Mouse (Mus musculus) spleen, adult 18-20 months (tissue): ENCODE data around the gene Tomm7.
"Not testable (repeated sequence)": the region's sequence is repeated elsewhere in the genome, so short reads cannot be mapped to it uniquely, and the experiment has no call there.

Experiments
- DNase-seq, 2 experiments: peaks; one replicate each; pipeline ENCODE4 v3.0.0; 2022; ENCODE audit warnings: mixed read lengths in 2 of 2

Gene Tomm7

DNA sequence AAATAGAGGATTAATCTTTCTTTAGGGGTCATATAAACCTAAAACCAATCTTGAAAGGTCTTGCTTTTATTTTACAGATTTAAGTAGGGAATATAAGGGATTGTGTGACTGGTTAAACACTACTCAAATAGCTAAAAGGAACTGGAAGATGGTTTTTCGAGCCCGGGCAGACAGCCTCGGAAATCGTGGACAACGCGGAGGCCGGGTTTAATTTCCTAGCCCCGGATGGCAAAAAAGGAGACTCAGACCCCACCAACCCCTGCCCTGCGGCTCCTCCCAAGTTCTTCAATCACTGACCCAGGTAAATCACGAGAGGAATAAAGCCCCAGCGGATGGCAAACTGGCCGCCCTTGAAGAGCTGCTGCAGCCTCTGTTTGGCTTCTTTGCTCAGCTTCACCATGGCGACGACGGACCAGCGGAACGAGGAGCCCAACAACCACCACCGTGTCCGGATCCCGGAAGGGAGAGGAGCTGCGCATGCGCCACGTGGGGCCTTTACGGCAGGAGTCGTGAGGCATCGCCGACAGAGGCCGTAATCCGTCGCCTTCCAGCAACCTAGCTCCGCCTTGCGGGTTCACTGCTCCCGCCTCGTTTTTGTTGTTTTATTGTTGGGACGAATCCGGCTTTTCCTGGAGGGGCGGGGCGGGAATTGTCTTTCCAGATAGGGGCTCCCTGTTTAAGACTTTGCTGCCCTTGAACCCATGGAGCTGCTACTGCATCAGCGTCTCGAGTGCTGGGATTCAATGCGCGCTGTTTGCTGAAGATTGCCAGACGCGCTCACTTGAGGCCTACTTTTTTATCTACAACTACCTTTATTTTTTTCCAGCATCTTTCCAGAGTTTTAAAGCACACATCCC is at the start of gene Tomm7:
Tomm7 (minus strand) TSS at position 488 of the 857 bp plus-strand sequence.
- DNase-seq = peak; percentile 90 to 93

DNA sequence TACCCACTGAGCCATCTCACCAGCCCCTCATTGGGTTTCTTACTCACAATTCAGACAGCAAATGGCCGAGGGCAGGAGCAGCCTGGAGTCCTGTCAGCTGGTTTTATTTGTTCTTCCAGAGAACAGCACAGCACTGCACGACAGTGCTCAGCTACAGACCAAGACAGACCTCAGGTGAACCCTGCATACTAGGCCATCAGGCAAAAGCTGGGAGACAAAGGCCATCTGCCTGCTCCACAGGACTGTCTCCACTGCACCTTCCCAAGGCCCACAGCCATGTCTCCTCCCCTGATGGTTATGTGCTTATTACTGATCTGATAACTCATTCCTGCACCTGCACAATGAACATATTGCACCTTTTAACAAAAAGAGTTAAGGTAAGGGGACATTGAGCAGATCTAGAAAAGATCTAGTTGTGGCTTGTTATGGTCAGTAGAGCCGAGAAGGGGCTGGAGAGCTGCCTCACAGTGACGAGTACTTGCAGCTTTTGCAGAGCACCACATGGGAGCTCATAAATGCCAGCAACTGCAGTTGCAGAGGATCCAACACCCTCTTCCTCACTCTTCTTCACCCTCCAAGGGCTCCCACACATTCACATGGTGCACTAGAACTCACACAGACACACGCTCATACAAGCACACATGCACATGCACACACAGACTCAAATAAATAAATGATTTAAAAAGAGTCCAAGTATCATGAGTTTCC is 49.3 kb upstream of the Tomm7 start:
- no peak for DNase-seq

DNA sequence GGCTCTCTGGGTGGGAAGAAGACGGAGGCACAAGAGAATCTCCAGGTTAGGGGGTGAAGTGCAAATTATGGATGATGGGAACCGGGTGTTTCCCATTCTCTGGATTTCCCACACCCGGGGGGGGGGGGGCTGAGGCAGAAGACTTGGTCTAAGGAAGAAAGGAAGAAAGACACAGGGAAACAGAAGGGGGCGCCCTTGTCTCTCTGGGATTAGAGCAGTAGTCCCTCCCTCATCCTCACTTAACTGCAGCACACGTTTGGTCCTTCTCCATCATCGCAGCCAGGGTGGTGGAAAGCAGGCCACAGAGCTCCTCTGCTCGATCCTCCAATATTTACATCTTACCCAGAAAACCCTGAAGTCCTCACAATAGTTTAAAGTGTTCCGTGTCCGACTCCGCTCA is 46.8 kb upstream of the Tomm7 start:
- peak in 1 of 2 experiments; percentile 70 for DNase-seq

DNA sequence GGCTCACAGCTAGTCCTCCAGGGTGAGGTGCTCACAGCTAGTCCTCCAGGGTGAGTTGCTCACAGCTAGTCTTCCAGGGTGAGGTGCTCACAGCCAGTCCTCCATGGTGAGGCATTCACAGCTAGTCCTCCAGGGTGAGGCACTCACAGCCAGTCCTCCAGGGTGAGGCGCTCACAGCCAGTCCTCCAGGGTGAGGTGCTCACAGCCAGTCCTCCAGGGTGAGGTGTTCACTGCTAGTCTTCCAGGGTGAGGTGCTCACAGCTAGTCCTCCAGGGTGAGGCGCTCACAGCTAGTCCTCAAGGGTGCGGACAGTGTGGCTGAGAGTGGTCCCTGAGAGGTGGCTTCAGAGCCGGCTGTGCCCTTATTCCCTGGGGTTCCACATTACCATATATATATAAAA is 45.5 kb upstream of the Tomm7 start:
- no peak for DNase-seq

DNA sequence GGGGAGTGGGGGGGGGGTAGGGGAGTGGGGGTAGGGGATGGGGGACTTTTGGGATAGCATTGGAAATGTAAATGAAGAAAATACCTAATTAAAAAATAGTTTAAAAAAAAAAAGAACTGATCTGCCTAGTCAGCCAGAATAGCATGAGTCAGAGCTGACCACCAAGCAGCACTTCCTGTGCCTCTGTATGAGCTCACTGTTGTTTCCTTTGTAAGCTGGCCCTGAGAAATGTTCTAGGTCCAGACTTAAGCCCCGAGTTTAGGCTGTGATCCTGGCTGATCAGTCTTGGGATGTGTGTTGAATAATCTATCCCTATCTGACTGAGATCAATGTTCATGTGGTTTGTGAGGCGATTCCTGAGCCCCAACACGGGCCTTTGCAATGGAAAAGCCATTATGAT is 43.1 kb upstream of the Tomm7 start:
- DNase-seq = no peak

DNA sequence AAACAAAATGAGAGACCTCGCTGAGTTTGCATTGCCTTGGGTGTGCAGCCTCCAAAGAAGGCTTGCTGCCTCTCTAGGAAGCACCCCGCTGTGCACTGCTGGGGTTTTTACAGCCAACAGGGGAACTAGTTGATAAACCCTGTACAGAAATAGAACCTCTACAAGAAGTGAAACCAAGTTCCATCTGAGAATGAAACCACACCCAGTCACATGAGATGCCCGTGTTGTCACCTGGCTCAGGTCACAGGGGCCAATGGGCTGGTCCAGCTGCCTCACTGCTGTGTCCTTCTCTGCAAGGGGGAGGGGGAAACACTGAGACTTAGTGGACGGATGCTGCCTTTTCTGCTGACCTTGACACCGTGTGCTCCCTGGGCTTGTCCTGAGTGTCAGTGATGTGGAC is 30.5 kb upstream of the Tomm7 start:
- peak; percentile 50 to 59 for DNase-seq

DNA sequence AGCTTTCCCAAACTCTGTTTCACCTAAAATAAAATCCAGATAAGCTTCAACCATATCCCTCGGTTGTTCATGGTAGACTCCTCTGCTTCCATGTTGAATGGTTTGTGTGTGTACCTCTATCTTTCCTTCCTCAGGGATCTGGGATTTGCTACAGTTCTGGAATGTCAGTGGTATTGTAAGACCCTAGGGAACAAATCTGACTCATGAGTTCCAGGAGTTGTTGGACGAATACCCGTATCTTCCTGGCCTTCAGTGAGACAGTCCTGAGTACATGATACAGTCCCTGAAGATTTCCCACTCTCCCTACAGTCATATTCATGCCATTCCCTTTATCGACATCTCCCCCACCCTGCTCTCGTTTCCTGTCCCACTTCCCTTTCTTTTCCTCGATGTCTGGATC is 28.6 kb upstream of the Tomm7 start:
- DNase-seq = no peak

DNA sequence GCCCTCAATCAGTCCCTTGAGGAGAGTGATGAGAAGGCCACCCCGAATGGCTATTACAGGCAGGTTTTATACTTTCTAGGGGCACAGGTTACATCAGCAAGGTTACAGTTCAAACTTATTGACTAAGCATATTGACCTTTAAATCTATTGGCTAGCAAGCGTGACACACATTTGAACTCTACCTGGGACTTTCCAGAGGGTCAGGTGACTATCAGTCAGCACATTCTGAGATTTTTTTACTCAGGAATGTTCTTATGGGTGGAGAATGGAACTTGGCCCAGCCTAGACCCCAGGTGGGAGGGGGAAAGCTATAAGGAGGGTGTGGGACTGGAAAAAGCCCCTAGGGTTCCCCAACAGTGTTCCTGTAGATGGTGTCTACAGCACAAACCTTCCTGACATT is 27.4 kb upstream of the Tomm7 start:
- not testable (repeated sequence) for DNase-seq

DNA sequence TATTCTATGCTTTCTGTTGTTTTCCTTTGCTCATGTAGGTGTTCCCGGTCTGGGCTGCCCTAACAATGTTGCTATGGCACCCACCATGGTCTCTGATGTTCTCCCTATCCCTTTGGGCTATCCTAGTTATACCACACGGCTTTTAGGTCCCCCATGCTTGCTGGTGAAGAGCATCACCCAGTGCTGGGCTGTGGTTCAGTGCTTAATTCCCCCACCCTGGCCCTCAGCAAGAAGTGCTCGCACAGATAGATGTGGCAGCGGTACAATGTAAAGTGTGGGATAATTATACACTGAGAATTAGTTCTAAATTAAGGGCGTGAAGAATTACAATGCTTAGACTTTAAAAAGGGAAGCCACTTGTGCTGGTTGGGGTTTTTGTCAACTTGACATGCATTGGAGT is 22.0 kb upstream of the Tomm7 start:
- DNase-seq = no peak

DNA sequence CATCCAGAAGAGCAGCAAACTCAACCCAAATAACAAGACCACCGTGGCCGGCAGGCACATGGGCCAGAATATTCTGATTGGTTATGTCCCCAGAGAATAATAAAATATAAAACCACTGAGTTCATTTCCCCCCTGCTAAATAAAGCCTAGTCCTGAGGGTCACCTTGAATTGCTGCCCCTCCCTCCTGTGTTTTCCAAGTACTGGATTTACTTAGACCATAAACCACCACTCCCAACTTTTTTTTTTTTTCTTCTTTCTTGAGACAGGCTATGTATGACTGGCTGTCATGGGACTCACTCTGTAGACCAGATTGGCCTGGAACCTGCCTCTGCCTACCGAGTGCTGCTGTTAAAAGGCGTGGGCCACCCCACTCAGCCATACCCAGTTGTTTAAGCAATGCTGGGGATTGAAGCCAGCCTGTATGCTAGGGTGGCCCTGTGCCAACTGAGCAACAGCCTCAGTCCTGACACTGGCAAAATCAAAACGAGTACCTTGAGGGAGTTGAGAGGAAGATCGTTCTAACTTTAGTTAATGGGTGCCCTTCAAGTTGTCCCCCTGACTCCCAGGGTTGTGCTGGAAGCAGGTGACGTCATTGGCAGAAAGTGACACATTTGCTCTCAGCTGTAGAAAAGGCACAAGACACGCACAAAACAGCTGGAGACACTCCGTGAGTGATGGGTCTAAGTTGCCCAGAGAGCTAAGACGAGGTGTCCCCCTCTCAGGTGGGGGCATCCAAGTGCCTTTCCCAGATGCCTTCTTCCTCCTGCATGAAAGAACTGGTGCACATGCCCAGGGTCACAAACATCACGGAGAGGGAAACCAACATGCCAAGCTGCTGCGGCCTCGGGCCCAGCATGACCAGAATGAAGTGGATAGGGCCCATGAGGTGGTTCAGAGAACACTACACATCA is 20.3 kb upstream of the Tomm7 start:
- no peak for DNase-seq

DNA sequence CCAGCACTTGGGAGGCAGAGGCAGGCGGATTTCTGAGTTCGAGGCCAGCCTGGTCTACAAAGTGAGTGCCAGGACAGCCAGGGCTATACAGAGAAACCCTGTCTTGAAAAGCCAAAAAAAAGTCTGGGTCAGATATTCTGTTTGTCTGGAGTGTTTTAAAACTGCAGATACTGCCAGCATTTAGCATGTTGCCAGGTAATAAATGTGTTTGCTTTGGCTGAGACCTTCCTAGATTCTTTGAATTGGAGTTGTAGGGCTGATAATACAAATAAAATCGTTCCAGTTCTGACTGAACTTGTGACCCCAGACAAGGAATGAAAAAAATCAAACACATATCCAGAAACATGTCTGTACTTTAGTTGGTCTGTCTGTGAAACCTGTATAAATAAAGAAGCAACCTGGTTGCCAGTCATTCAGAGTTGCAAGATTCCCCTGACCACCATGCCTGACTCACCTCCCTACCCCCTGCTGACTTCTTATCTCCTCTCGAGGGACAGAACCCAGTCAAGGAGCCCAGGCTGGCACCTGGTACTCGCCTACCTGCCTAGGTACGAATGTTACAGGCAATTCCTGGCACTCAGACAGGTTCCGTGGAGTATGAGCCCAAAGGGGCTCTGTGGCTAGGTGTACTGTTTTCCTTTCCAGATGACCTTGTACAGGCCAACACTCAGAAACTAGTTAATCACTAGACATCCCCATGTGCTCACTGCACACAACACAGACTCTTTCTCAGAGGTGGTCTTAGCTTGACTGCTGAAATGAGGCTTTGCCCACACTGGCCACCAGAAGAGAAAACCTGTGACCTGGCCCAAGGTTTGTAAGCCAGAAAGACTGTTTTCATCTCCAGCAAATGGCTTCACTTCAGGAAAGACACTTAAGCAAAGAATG is 19.4 kb upstream of the Tomm7 start:
- DNase-seq = no peak

DNA sequence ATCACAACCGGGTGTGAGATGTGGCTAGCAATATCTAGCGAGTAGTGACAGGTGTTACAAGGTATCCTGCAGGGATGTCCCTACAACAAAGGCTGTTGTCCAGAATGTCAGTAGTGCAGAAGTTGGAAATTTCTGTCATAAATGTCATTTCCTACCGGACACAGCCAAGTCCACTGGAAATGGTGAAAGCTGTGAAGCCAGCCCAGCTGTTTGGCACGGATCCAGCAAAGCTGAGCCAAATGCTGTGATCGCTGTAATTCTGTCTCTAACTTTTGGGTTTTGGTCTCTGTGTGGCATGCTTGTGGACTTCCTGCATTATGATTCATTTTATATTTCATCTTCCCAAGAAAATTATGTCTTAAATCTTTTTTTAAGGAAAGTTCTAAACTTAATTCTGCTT is 18.3 kb upstream of the Tomm7 start:
- no peak for DNase-seq

DNA sequence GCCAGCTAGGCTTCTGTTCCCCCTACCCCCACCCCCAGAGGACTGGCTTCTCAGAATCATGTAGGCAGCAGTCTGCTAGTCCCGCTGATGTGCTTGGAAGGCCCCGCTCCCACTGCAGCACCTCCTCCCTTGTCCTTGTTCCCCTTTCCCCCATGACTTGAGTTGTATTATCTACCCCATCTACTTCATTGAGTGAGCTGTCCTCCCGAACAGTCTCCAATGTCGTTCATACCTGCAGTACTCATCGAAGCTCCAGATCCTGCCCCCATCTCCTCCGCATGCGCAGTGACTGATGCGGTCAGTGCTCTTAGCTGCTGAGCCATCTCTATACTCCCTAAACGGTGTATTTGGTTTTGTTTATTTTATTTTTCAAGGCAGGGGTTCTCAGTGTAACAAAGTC is 17.8 kb upstream of the Tomm7 start:
- DNase-seq = no peak

DNA sequence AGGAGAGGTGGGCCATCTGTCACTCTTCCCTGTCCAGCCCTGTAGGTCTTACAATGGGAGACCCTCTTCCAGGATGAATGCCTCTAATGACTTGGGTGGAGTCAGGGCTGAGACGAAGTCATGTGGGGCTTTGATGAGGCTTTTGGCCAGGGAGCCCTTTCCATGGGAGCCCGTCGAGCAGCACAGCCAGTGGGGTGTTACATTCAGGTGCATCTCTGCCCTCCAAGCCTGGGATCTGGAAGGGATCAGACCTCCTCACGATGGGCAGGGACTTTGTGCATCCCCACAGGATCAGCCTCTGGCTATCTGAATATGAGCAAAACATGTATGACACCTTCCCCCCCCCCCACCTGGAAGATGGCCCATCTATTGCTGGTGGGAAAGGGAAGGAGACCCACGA is 15.9 kb upstream of the Tomm7 start:
- DNase-seq = no peak

DNA sequence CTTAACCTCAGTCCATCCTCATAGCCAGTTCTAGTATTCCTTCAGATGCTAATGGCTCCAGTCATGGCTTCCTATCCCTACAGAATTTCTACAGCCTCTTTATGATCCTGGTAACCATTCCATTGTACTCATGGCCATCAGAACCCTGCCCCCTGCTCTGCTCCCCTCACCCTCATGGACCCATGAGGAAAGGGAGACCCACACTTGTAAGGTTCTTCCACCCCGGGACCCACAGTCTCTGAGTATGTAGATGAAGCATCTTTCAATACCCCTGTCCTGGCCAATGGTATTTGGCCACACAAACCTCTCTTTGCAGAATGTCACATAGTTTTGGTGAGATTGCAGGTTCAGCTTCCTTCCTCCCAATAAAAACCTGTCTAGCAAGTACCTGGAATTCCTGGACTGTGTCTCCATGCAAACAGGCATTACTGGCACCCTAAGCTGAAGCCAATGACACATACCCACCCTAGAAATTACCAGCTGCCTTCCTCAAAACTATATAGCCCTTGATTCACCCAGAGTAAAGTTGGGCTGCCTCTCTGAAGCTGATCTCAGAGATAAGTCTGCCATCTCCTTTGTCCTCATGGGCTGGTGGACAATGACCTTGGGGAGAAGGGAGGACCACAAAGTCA is 15.2 kb upstream of the Tomm7 start:
- no peak for DNase-seq

DNA sequence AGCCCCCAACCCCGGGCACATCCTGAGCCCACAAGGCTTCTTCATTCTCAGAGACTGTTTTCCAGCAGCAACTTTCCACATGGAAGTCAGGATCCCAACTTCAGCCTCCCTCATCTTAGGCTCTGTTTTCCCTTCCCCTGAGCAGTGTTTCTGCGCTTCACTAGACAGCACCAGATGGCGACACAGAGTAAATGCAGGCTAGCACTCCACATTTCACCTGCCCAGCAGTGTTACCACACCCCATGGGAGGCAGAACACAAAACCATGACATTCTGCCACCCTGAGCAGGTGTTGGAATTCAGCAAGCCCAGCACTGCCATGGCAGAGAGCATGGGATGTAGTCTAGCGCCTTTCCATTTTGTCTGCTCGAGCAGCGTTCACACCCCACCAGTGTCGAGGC is 14.7 kb upstream of the Tomm7 start:
- no peak for DNase-seq

DNA sequence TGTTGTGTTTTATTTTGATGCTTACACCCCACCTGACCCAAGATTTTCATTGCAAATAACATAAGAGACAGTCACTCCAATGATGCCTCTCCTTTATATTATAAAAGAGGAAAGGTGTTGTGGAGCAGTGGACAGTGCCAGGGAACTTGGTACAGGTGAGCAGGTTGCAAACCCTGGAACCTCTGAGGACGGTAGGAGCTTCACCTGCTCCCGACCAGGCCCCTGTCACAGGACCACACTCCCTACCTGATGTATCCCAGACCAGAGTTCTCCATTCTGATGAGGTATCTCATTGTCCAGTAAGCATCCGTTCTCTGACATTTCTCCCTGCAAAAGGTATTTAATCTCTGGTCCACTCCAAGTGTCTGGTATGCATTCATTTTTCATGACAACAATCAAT is 14.0 kb upstream of the Tomm7 start:
- DNase-seq = no peak

DNA sequence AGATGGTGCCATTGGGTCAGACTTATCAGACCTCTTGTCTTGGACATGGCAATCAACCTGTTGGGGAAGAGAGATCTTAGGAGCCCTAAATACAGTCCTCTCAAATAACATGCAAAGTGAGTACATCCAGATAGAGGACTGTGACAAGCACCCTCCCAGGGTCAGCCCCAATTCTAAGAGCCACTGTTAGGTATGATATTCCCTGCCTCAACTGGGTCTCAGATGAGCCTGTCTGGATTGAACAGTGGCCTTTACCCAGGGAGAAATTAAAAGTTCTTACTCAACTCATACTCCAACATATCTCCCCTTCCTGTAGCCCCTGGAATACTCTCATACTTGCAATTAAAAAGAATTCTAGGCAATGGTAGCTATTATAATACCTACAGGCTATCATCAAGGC is 13.2 kb upstream of the Tomm7 start:
- no peak for DNase-seq

DNA sequence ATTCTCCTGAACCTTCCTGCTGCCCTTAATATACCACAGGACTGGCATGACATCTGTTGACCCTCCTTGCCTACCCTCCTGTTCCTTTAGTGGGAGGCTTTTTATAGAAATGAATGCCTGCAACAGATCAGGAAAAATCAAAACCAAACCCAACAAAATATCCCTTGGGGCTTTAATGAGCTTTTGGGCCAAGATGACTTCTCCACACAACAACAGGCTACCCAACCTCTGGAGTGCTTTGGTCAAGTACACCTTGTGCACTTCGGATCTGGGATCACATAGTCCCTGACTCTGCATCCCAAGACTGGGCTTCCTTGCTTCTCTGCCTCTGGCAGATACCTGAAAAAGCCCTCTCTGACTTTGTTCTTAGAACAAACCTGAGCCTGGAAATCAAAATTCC is 12.2 kb upstream of the Tomm7 start:
- no peak for DNase-seq

DNA sequence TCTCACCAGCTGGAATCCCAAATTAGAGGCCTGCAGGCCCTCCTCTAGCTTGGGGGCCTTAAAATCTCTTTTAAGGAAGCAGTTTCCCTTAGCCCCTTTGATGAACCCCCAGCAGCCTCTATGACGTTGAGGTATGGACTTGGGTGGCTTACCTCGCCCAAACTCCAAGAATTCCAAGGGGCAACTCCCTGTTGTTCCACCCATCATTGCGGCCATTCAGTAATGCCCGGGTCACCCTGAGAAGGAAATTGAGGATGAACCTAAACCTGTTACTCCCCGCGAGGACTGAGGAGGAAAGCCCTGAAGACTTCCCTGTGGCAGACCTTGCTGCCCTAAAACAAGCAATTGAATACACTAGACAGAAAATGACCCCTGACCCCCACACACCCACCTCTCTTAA is 11.5 kb upstream of the Tomm7 start:
- DNase-seq = no peak

DNA sequence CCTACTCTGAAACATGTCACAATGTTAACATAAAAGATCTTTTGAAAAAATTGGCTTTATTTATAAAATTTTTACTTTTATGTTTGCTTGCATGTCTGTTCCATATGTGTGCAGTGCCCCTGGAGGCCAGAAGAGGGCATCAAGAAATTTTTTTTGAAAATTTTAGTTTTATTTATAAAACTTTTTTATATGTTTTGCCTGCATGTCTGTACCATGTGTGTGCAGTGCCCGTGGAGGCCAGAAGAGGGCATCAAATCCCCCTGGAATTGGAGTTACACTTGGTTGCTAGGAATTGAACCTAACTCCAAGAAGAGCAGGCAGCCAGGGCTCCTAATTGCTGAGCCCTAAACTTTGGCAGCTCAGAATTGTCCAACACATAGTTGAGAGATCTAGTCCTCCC is 9.0 kb upstream of the Tomm7 start:
- not testable (repeated sequence) for DNase-seq

DNA sequence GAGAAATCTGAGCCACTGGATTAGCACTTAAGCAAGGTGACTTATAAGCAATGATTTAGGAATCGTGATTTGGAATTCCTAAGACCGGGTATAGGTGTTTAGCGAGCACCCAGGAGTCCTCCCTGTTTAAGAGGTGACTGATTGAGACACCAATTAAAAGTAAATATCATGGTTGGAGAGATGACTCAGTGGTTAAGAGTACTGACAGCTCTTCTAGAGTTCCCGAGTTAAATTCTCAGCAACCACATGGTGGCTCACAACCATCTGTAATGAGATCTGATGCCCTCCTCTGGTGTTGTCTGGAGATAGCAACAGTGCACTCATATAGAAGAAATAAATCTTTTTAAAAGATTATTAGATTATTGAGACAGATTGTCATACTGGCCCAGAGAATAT is 7.2 kb upstream of the Tomm7 start:
- DNase-seq = not testable (repeated sequence)
